Mouse (Mus musculus): ENCODE results near the gene Zfp932.
"Not testable (repeated sequence)": the region's sequence is repeated elsewhere in the genome, so short reads cannot be mapped to it uniquely, and the experiment has no call there.

- not testable (repeated sequence) for TF ChIP-seq CTCF (IDR thresholded peaks at IDR 0.05; ENCODE audit: borderline replicate concordance, insufficient read depth, low read length); POLR2A (IDR thresholded peaks at IDR 0.05; ENCODE audit: low read depth, low read length)
Observed at GRCm38 (mm10) chr5:109996026-109996937, at the start of gene Zfp932.
